Mouse (Mus musculus) forebrain, embryonic 15.5 days (tissue): ENCODE measurements around the gene Isca2. TPM values are rescaled to one million over a fixed set of nuclear protein-coding genes. Genes with fewer than 3 reads are reported as not detected.

Experiments
- polyA plus RNA-seq: library from polyadenylated mRNA; unstranded; fragments of >200 nt; fragmentation: Nextera tagmentation; extraction: Ambion mirVana; gene quantifications from 2 replicates; pipeline ENCODE4 v1.2.1, GENCODE M21; 2015

The Isca2 gene
- polyA plus RNA-seq, 1 experiment from 2014 or later: 125 TPM

Other genes starting within 250 kb of the Isca2 start
- gene Vsx2, start 203.5 kb upstream of the Isca2 start, polyA plus RNA-seq: 0.05 TPM in 2 replicates
- 12.1 and 12.8 TPM in 2 replicates for gene Abcd4, start 155.8 kb upstream of the Isca2 start, polyA plus RNA-seq
- not detected in 2 replicates for gene Vrtn, start 132.2 kb upstream of the Isca2 start, polyA plus RNA-seq
- gene Syndig1l, start 74.4 kb upstream of the Isca2 start, polyA plus RNA-seq: 3.4 and 3.9 TPM in 2 replicates
- gene Npc2, start 99 bp upstream of the Isca2 start, polyA plus RNA-seq: 80.7 and 87.5 TPM in 2 replicates
- 0.15 and 0.33 TPM in 2 replicates for gene Ltbp2, start 103.3 kb downstream of the Isca2 start, polyA plus RNA-seq
- gene Fcf1, start 197.6 kb downstream of the Isca2 start, polyA plus RNA-seq: 117 and 118 TPM in 2 replicates
- 34.9 and 35.5 TPM in 2 replicates for gene Arel1, start 197.6 kb downstream of the Isca2 start, polyA plus RNA-seq
- gene Ylpm1, start 223.1 kb downstream of the Isca2 start, polyA plus RNA-seq: 37.3 and 39.8 TPM in 2 replicates